Comparison of ENCODE assay signal across 27 mouse cellular contexts in genomic region chr9:45422761-45423298, GRCm38 (mm10). TPM values are rescaled to one million over a fixed set of nuclear protein-coding genes. Genes with fewer than 3 reads are reported as not detected.
DNase-seq lines count a peak whose midpoint lies in the region; ATAC-seq and TF ChIP-seq lines count a peak whose summit lies in the region.
"Had no signal": no experiment of that assay in that cellular context is flagged by ENCODE, and none has a peak within 500 bp of the region (broad histone marks: within the 10 kb centered on the region; RNA-seq: fewer than 3 reads in every experiment).

No protein-coding gene starts in this region.

- H3K4me1 ChIP-seq in cerebellum, adult 2 months (ENCODE audit: control insufficient read depth, insufficient read depth, low read length) = peaks cover 34% of the 10 kb centered on the region
- H3K4me1 ChIP-seq in hindbrain, embryonic 16.5 days (ENCODE audit: control insufficient read depth, insufficient read depth, low read depth, low read length) = no peaks in the 10 kb centered on the region
- H3K4me1 ChIP-seq: forebrain, embryonic 12.5 days; forebrain, embryonic 15.5 days; hindbrain, embryonic 12.5 days; hindbrain, embryonic 15.5 days; intestine, embryonic 15.5 days had no signal

- H3K9ac ChIP-seq in hindbrain, embryonic 16.5 days (ENCODE audit: low read depth, low read length) = no peak overlapping the region
- H3K9ac ChIP-seq: forebrain, embryonic 12.5 days; forebrain, embryonic 15.5 days; hindbrain, embryonic 12.5 days; hindbrain, embryonic 15.5 days; intestine, embryonic 15.5 days had no signal

- no peaks in the 10 kb centered on the region for H3K36me3 ChIP-seq in hindbrain, embryonic 16.5 days (ENCODE audit: control insufficient read depth, insufficient read depth, low read length)
- H3K36me3 ChIP-seq: forebrain, embryonic 12.5 days; forebrain, embryonic 15.5 days; G1E; hindbrain, embryonic 12.5 days; hindbrain, embryonic 15.5 days; intestine, embryonic 15.5 days had no signal

- no peak for ATAC-seq in erythroid progenitor cell, adult 5-6 weeks (replicated peaks; ENCODE audit: low FRiP score, poor library complexity, severe bottlenecking)
- ATAC-seq in hindbrain, embryonic 16.5 days = no peak
- ATAC-seq: forebrain, embryonic 15.5 days; intestine, embryonic 15.5 days; Patski had no signal

- 17% methylated on average over 7 of the region's 7 CpGs for WGBS in cerebellum, adult 2 months
- WGBS in hindbrain, embryonic 16.5 days = 79% methylated on average over 7 of the region's 7 CpGs

- no peak for TF ChIP-seq POLR2A in cerebellum, adult 2 months (IDR thresholded peaks at IDR 0.05; ENCODE audit: borderline replicate concordance, insufficient read depth, low read length)

- H3K27me3 ChIP-seq in cerebellum, adult 2 months (ENCODE audit: control insufficient read depth, insufficient read depth, low read length) = no peaks in the 10 kb centered on the region
- H3K27me3 ChIP-seq in hindbrain, embryonic 16.5 days (replicated peaks; ENCODE audit: control insufficient read depth, insufficient read depth, low read length) = no peaks in the 10 kb centered on the region
- H3K27me3 ChIP-seq: CH12.LX; forebrain, embryonic 15.5 days; hindbrain, embryonic 15.5 days had no signal

- H3K4me2 ChIP-seq in hindbrain, embryonic 16.5 days (ENCODE audit: low read length) = no peak overlapping the region
- H3K4me2 ChIP-seq: forebrain, embryonic 12.5 days; forebrain, embryonic 15.5 days; heart, embryonic 11.5 days; hindbrain, embryonic 12.5 days; hindbrain, embryonic 15.5 days; intestine, embryonic 15.5 days had no signal

- peak; percentile 36 for DNase-seq in cerebellum, adult 11 months
- no peak for DNase-seq in cerebellum, postnatal 4 days (ENCODE audit: low spot score in 2 of 2)
- DNase-seq in cerebellum, adult 2 months = peak; percentile 56 to 61
- peak; percentile 39 to 65 for DNase-seq in cerebellum, postnatal 14 days
- no peak for DNase-seq in layer of hippocampus, adult 11-12 months (ENCODE audit: low spot score)
- DNase-seq: adrenal gland, postnatal 10 days; adrenal gland, postnatal 36 days; B cell, adult 2 months; gastrocnemius, postnatal 36 days; heart, adult 11 months; kidney, adult 11 months; kidney, adult 8-10 months had no signal

- TF ChIP-seq CTCF in cerebellum, adult 2 months (IDR thresholded peaks at IDR 0.05; ENCODE audit: borderline replicate concordance, insufficient read depth, low read depth, low read length) = no peak

- no peak overlapping the region for H3K27ac ChIP-seq in cerebellum, adult 2 months (ENCODE audit: insufficient read depth, low read length)
- no peak overlapping the region for H3K27ac ChIP-seq in hindbrain, embryonic 16.5 days (ENCODE audit: low read depth, low read length)
- H3K27ac ChIP-seq: forebrain, embryonic 12.5 days; forebrain, embryonic 15.5 days; hindbrain, embryonic 12.5 days; hindbrain, embryonic 15.5 days; intestine, embryonic 15.5 days had no signal

- H3K9me3 ChIP-seq in hindbrain, embryonic 16.5 days (ENCODE audit: control insufficient read depth, low read length) = no peaks in the 10 kb centered on the region
- H3K9me3 ChIP-seq: forebrain, embryonic 12.5 days; forebrain, embryonic 15.5 days; G1E; hindbrain, embryonic 12.5 days; hindbrain, embryonic 15.5 days; intestine, embryonic 15.5 days had no signal

- no peak overlapping the region for H3K4me3 ChIP-seq in cerebellum, adult 2 months (replicated peaks; ENCODE audit: insufficient read depth, low read depth, low read length)
- no peak overlapping the region for H3K4me3 ChIP-seq in hindbrain, embryonic 16.5 days (ENCODE audit: low read length)
- H3K4me3 ChIP-seq: forebrain, embryonic 12.5 days; forebrain, embryonic 15.5 days; hindbrain, embryonic 12.5 days; hindbrain, embryonic 15.5 days; intestine, embryonic 15.5 days had no signal

RNA-seq across cellular contexts. Expression of gene Dscaml1, which starts 3.6 kb away (rescaled TPM):
- polyA plus RNA-seq in cerebellum, adult 2 months (2012; rRNA removed) = 23.4 and 27.0 TPM in 2 replicates
- total RNA-seq in erythroid progenitor cell, adult 5-6 weeks (2015; ENCODE audit: low replicate concordance) = not detected in 2 replicates
- not detected in 2 replicates for total RNA-seq in erythroid progenitor cell, adult 5-6 weeks (2017; ENCODE audit: low replicate concordance)
- 10.8 and 17.7 TPM in 2 replicates for polyA plus RNA-seq in hindbrain, embryonic 16.5 days (2015; fragmentation: Nextera tagmentation; extraction: Ambion mirVana)
- total RNA-seq: CH12.LX; gastrocnemius, adult 8-10 months; gastrocnemius, postnatal 36 days; heart, adult 8-10 months; heart, postnatal 25 days; hematopoietic stem cell, adult 5-6 weeks had no signal
- polyA plus RNA-seq: G1E had no signal

RNA-seq across cellular contexts. Expression of gene Fxyd2, which starts 23.4 kb away (rescaled TPM):
- 2.1 and 3.1 TPM in 2 replicates for polyA plus RNA-seq in cerebellum, adult 2 months (2012; rRNA removed)
- 2.5 TPM in 1 of 2 replicates, not detected in the other for total RNA-seq in erythroid progenitor cell, adult 5-6 weeks (2015; ENCODE audit: low replicate concordance)
- not detected in 2 replicates for total RNA-seq in erythroid progenitor cell, adult 5-6 weeks (2017; ENCODE audit: low replicate concordance)
- 11.7 and 15.7 TPM in 2 replicates for polyA plus RNA-seq in hindbrain, embryonic 16.5 days (2015; fragmentation: Nextera tagmentation; extraction: Ambion mirVana)
- total RNA-seq: CH12.LX; hematopoietic stem cell, adult 5-6 weeks had no signal
- polyA plus RNA-seq: G1E had no signal

RNA-seq across cellular contexts. Expression of gene Fxyd6, which starts 52.8 kb away (rescaled TPM):
- polyA plus RNA-seq in cerebellum, adult 2 months (2012; rRNA removed) = 104 and 107 TPM in 2 replicates
- not detected in 2 replicates for total RNA-seq in erythroid progenitor cell, adult 5-6 weeks (2015; ENCODE audit: low replicate concordance)
- total RNA-seq in erythroid progenitor cell, adult 5-6 weeks (2017; ENCODE audit: low replicate concordance) = not detected in 2 replicates
- 679 and 766 TPM in 2 replicates for polyA plus RNA-seq in hindbrain, embryonic 16.5 days (2015; fragmentation: Nextera tagmentation; extraction: Ambion mirVana)
- total RNA-seq: hematopoietic stem cell, adult 5-6 weeks had no signal
- polyA plus RNA-seq: G1E had no signal

Comparison
In these comparisons a context has a peak if more than half of its experiments do, and no peak if none do; other contexts are left out.
1. DNase-seq: peak in cerebellum, adult 11 months (single experiment), cerebellum, adult 2 months (2 of 2) and cerebellum, postnatal 14 days (2 of 2); none in cerebellum, postnatal 4 days (0 of 2) and layer of hippocampus, adult 11-12 months (single experiment).